Mouse (Mus musculus): Measurements from ENCODE around the gene Hivep3. TPM values are rescaled to one million over a fixed set of nuclear protein-coding genes. Genes with fewer than 3 reads are reported as not detected.
A peak's percentile ranks its signal among the peaks of the same experiment; 100 is the strongest.

Hivep3 gene
- total and polyA plus RNA-seq, 3 experiments, result 14.4 to 32.3 (median 21.2) TPM

GRCm38 (mm10) chr4:120032320-120032983, 298.9 kb downstream of the Hivep3 start:
- no peak for DNase-seq (ENCODE audit: extremely low read depth)
- in situ Hi-C loops (cut with MboI; ENCODE audit: low pct_ligation_motif_present, low pct_unique_long_range_greater_than_20kb, low sequenced_read_pairs) (loop anchor here (5.0 kb wide), 1 partner anchor 55 kb away; no protein-coding TSS in a partner anchor), dilution Hi-C loops (cut with MboI; ENCODE audit: extremely low pct_ligation_motif_present, extremely low pct_unique_long_range_greater_than_20kb, low sequenced_read_pairs) (no loop called here)
- Histone ChIP-seq H3K9ac (ENCODE audit: insufficient read depth, low read depth) (peak overlapping the region; percentile 60), H3K4me2 (ENCODE audit: insufficient read depth, low read depth, poor library complexity, severe bottlenecking) (peak overlapping the region; percentile 22), H3K9me3 (replicated peaks; ENCODE audit: low read length) (no peaks in the 10 kb centered on the region), H3K27ac (ENCODE audit: insufficient read depth, low read depth) (peak overlapping the region; percentile 37; the same call in 1 of the 2 replicates), H3K79me2 (replicated peaks; ENCODE audit: control insufficient read depth, extremely low read depth, insufficient read depth, poor library complexity, severe bottlenecking) (peaks cover 38% of the 10 kb centered on the region), H3K36me3 (replicated peaks in 1 of 2; ENCODE audit: control insufficient read depth in 1 of 2, insufficient read depth in 1 of 2, low read length in 1 of 2) (peaks cover 0 to 21% of the 10 kb centered on the region in 2 experiments), H3K4me1 (ENCODE audit: control insufficient read depth in 1 of 2, insufficient read depth in 2 of 2) (peaks cover 34 to 68% of the 10 kb centered on the region in 2 experiments), H3K4me3 (replicated peaks in 1 of 3; ENCODE audit: low read depth in 2 of 3, low read length in 2 of 3, poor library complexity in 1 of 3) (peak overlapping the region; percentile 67 to 80 (median 79)), H3K27me3 (replicated peaks) (no peaks in the 10 kb centered on the region)
- TF ChIP-seq CHD2 (IDR thresholded peaks at IDR 0.05; ENCODE audit: low read length) (0 out of 2 replicates have a peak, but pooled peaks have one; percentile 47), MXI1 (IDR thresholded peaks at IDR 0.05; ENCODE audit: low read depth, low read length) (0 out of 2 replicates have a peak, but pooled peaks have one; percentile 25), TCF12 (IDR thresholded peaks at IDR 0.05; ENCODE audit: low read depth, low read length) (0 out of 2 replicates have a peak, but pooled peaks have one; percentile 25), IRF4 (IDR thresholded peaks at IDR 0.05; ENCODE audit: low read depth, low read length) (0 out of 2 replicates have a peak, but pooled peaks have one; percentile 4), USF1 (IDR thresholded peaks at IDR 0.05; ENCODE audit: low read depth, low read length) (no peak), SIN3A (IDR thresholded peaks at IDR 0.05; ENCODE audit: low read length) (0 out of 2 replicates have a peak, but pooled peaks have one; percentile 52), ZMIZ1 (IDR thresholded peaks at IDR 0.05; ENCODE audit: low read depth, low read length) (peak; percentile 35; the same call in 1 of the 2 replicates), RAD21 (IDR thresholded peaks at IDR 0.05; ENCODE audit: low read depth, low read length) (no peak), POLR2A (IDR thresholded peaks at IDR 0.05; ENCODE audit: low read depth, low read length) (0 out of 2 replicates have a peak, but pooled peaks have one; percentile 28), MEF2A (IDR thresholded peaks at IDR 0.05; ENCODE audit: borderline replicate concordance, low read depth, low read length) (peak; percentile 42)

- Histone ChIP-seq H3K9me3 (replicated peaks; ENCODE audit: low read length) (no peaks in the 10 kb centered on the region), H3K4me2 (ENCODE audit: insufficient read depth, low read depth, poor library complexity, severe bottlenecking) (peak overlapping the region; percentile 22; the same call in 1 of the 2 replicates), H3K4me3 (replicated peaks in 1 of 3; ENCODE audit: low read depth in 2 of 3, low read length in 2 of 3, poor library complexity in 1 of 3) (peak overlapping the region; percentile 67 to 80 (median 79)), H3K4me1 (ENCODE audit: control insufficient read depth in 1 of 2, insufficient read depth in 2 of 2) (peaks cover 34 to 68% of the 10 kb centered on the region in 2 experiments), H3K27ac (ENCODE audit: insufficient read depth, low read depth) (peak overlapping the region; percentile 37; the same call in 1 of the 2 replicates), H3K79me2 (replicated peaks; ENCODE audit: control insufficient read depth, extremely low read depth, insufficient read depth, poor library complexity, severe bottlenecking) (peaks cover 43% of the 10 kb centered on the region), H3K36me3 (replicated peaks in 1 of 2; ENCODE audit: control insufficient read depth in 1 of 2, insufficient read depth in 1 of 2, low read length in 1 of 2) (peaks cover 0 to 26% of the 10 kb centered on the region in 2 experiments), H3K27me3 (replicated peaks) (no peaks in the 10 kb centered on the region), H3K9ac (ENCODE audit: insufficient read depth, low read depth) (peak overlapping the region; percentile 60)
- no peak for DNase-seq (ENCODE audit: extremely low read depth)
- in situ Hi-C loops (cut with MboI; ENCODE audit: low pct_ligation_motif_present, low pct_unique_long_range_greater_than_20kb, low sequenced_read_pairs) (loop anchor here (5.0 kb wide), 1 partner anchor 56 kb away; no protein-coding TSS in a partner anchor), dilution Hi-C loops (cut with MboI; ENCODE audit: extremely low pct_ligation_motif_present, extremely low pct_unique_long_range_greater_than_20kb, low sequenced_read_pairs) (no loop called here)
- TF ChIP-seq MXI1 (IDR thresholded peaks at IDR 0.05; ENCODE audit: low read depth, low read length) (peak; percentile 86), MAZ (IDR thresholded peaks at IDR 0.05; ENCODE audit: low read depth, low read length) (no peak), JUND (conservative IDR thresholded peaks at IDR 0.05; ENCODE audit: low read depth, low read length) (no peak), CHD1 (IDR thresholded peaks at IDR 0.05; ENCODE audit: low read depth, low read length) (no peak), SMC3 (IDR thresholded peaks at IDR 0.05; ENCODE audit: low read depth, low read length) (no peak), NELFE (IDR thresholded peaks at IDR 0.05; ENCODE audit: low read depth, low read length) (peak; percentile 32; the same call in 1 of the 2 replicates), TBP (conservative IDR thresholded peaks at IDR 0.05; ENCODE audit: low read depth, low read length) (no peak), MAFK (IDR thresholded peaks at IDR 0.05; ENCODE audit: insufficient replicate concordance, low read length) (no peak), MYC (IDR thresholded peaks at IDR 0.05; ENCODE audit: low read depth, low read length) (peak; percentile 57; the same call in 1 of the 2 replicates), GABPA (IDR thresholded peaks at IDR 0.05; ENCODE audit: insufficient replicate concordance, low read depth, low read length) (no peak), EP300 (IDR thresholded peaks at IDR 0.05; ENCODE audit: low read length) (0 out of 2 replicates have a peak, but pooled peaks have one; percentile 14), UBTF (IDR thresholded peaks at IDR 0.05; ENCODE audit: low read depth, low read length) (peak; percentile 84), HCFC1 (IDR thresholded peaks at IDR 0.05; ENCODE audit: low read depth, low read length) (no peak), ZNF384 (IDR thresholded peaks at IDR 0.05; ENCODE audit: low read depth, low read length) (no peak), ZC3H11A (IDR thresholded peaks at IDR 0.05; ENCODE audit: low read depth, low read length) (no peak), POLR2AphosphoS2 (IDR thresholded peaks at IDR 0.05; ENCODE audit: low read depth, low read length) (no peak), CHD2 (IDR thresholded peaks at IDR 0.05; ENCODE audit: low read length) (no peak), BHLHE40 (IDR thresholded peaks at IDR 0.05; ENCODE audit: low read depth, low read length) (peak; percentile 40; the same call in 1 of the 2 replicates), RCOR1 (conservative IDR thresholded peaks at IDR 0.05; ENCODE audit: low read depth, low read length) (no peak; the same call in 1 of the 2 replicates), ZMIZ1 (IDR thresholded peaks at IDR 0.05; ENCODE audit: low read depth, low read length) (no peak; the same call in 1 of the 2 replicates), NRF1 (IDR thresholded peaks at IDR 0.05; ENCODE audit: low read depth, low read length) (peak; percentile 56; the same call in 1 of the 2 replicates), TCF12 (IDR thresholded peaks at IDR 0.05; ENCODE audit: low read depth, low read length) (peak; percentile 40; the same call in 1 of the 2 replicates), MEF2A (IDR thresholded peaks at IDR 0.05; ENCODE audit: borderline replicate concordance, low read depth, low read length) (no peak), JUN (IDR thresholded peaks at IDR 0.05; ENCODE audit: insufficient read depth, low read depth, low read length) (no peak)
These were observed 299.4 kb downstream of the Hivep3 start for GRCm38 (mm10) chr4:120032984-120033355.
